Mouse (Mus musculus) bone marrow, adult 2 months (tissue): ENCODE results near the gene Prpf40b. TPM values are rescaled to one million over a fixed set of nuclear protein-coding genes. Genes with fewer than 3 reads are reported as not detected.

ENCODE experiments used
- H3K27ac ChIP-seq: fragments of 200-500 bp; 2 replicates; pipeline ENCODE4 v1.5.1; 2012; ENCODE audit warnings: low read depth, mild to moderate bottlenecking, control low read depth, inconsistent platforms, low read length; ENCODE audit not compliant: control insufficient read depth, poor library complexity, insufficient read depth
- H3K4me1 ChIP-seq: fragments of 200-500 bp; 2 replicates; pipeline ENCODE4 v1.6.1; 2011; ENCODE audit warnings: low read length; ENCODE audit not compliant: control insufficient read depth, insufficient read depth
- H3K4me3 ChIP-seq: fragments of 200-500 bp; replicated peaks from 2 replicates; pipeline ENCODE3; 2011; ENCODE audit warnings: mild to moderate bottlenecking, low read depth, low read length, control low read depth; ENCODE audit not compliant: control insufficient read depth
- CTCF ChIP-seq: fragments of 200-500 bp; IDR thresholded peaks from 2 replicates; pipeline ENCODE4 v1.5.1; 2011; ENCODE audit warnings: low read length, control low read depth; ENCODE audit not compliant: control insufficient read depth, insufficient read depth
- POLR2A ChIP-seq: fragments of 200-500 bp; IDR thresholded peaks from 2 replicates; pipeline ENCODE4 v1.6.1; 2011; ENCODE audit warnings: low read depth, mild to moderate bottlenecking, control low read depth, low read length, borderline replicate concordance; ENCODE audit not compliant: control insufficient read depth
- WGBS: fragments of 180-500 bp; shearing (Covaris S2); methylation state at CpG from one replicate; pipeline ENCODE4 v1.1.7; 2018; 5-methylcytosine and 5-hydroxymethylcytosine counted together
- polyA plus RNA-seq: library from polyadenylated mRNA; stranded (reverse); fragments of >200 nt; gene quantifications from 2 replicates; pipeline ENCODE4 v1.2.4, GENCODE M21; 2011; ENCODE audit warnings: low replicate concordance; ENCODE audit not compliant: missing spikeins, insufficient read depth, insufficient read length

The Prpf40b gene
- polyA plus RNA-seq, 1 experiment = 16.0 TPM

GRCm38 (mm10) chr15:99320168-99320674, 25.3 kb downstream of the Prpf40b start:
- TF ChIP-seq CTCF = no peak
- TF ChIP-seq POLR2A = no peak
- no peaks in the 10 kb centered on the region for H3K4me1 ChIP-seq
- H3K4me3 ChIP-seq = no peak overlapping the region
- WGBS = 81% methylated on average over 10 of the region's 10 CpGs
- no peak overlapping the region for H3K27ac ChIP-seq

- Histone ChIP-seq H3K4me3 (no peak overlapping the region), H3K27ac (no peak overlapping the region), H3K4me1 (no peaks in the 10 kb centered on the region)
- 81% methylated on average over 9 of the region's 9 CpGs for WGBS
- TF ChIP-seq POLR2A (no peak), CTCF (no peak)
Measured at GRCm38 (mm10) chr15:99320978-99321377, 26.1 kb downstream of the Prpf40b start.

GRCm38 (mm10) chr15:99324151-99324550, 29.3 kb downstream of the Prpf40b start:
- H3K4me3 ChIP-seq = no peak overlapping the region
- no peaks in the 10 kb centered on the region for H3K4me1 ChIP-seq
- TF ChIP-seq CTCF = no peak
- no peak for TF ChIP-seq POLR2A
- H3K27ac ChIP-seq = no peak overlapping the region
- 85% methylated on average over 9 of the region's 9 CpGs for WGBS

- 90% methylated on average over 6 of the region's 6 CpGs for whole genome bisulfite sequencing
- H3K27ac ChIP-seq = no peak overlapping the region
- no peak overlapping the region for H3K4me3 ChIP-seq
- peaks cover 6% of the 10 kb centered on the region for H3K4me1 ChIP-seq
- no peak for TF ChIP-seq CTCF
- no peak for TF ChIP-seq POLR2A
Measured at GRCm38 (mm10) chr15:99325598-99325997, 30.7 kb downstream of the Prpf40b start.

GRCm38 (mm10) chr15:99326407-99326806, 31.5 kb downstream of the Prpf40b start:
- no peak for TF ChIP-seq CTCF
- TF ChIP-seq POLR2A = no peak
- no peak overlapping the region for H3K27ac ChIP-seq
- H3K4me1 ChIP-seq = peaks cover 9% of the 10 kb centered on the region
- H3K4me3 ChIP-seq = no peak overlapping the region
- 18% methylated on average over 2 of the region's 2 CpGs for WGBS

GRCm38 (mm10) chr15:99326959-99327358, 32.1 kb downstream of the Prpf40b start:
- 67% methylated on average over 1 of the region's 1 CpGs for WGBS
- Histone ChIP-seq H3K4me3 (no peak overlapping the region), H3K4me1 (peaks cover 14% of the 10 kb centered on the region)

GRCm38 (mm10) chr15:99328011-99328410, 33.1 kb downstream of the Prpf40b start:
- TF ChIP-seq CTCF = no peak
- TF ChIP-seq POLR2A = no peak
- Histone ChIP-seq H3K27ac (no peak overlapping the region), H3K4me3 (no peak overlapping the region), H3K4me1 (peaks cover 21% of the 10 kb centered on the region)
- WGBS = 85% methylated on average over 5 of the region's 5 CpGs

More at GRCm38 (mm10) chr15:99326959-99327358, 32.1 kb downstream of the Prpf40b start:
- no peak overlapping the region for H3K27ac ChIP-seq
- TF ChIP-seq POLR2A = no peak
- TF ChIP-seq CTCF = peak; percentile 50

- TF ChIP-seq POLR2A = no peak
Measured at GRCm38 (mm10) chr15:99330324-99330723, 35.4 kb downstream of the Prpf40b start.

GRCm38 (mm10) chr15:99331341-99331740, 36.5 kb downstream of the Prpf40b start:
- Histone ChIP-seq H3K27ac (no peak overlapping the region), H3K4me1 (peaks cover 31% of the 10 kb centered on the region), H3K4me3 (no peak overlapping the region)
- TF ChIP-seq CTCF = no peak
- TF ChIP-seq POLR2A = no peak
- 91% methylated on average over 5 of the region's 5 CpGs for WGBS

More at GRCm38 (mm10) chr15:99330324-99330723, 35.4 kb downstream of the Prpf40b start:
- Histone ChIP-seq H3K27ac (no peak overlapping the region), H3K4me1 (peaks cover 31% of the 10 kb centered on the region), H3K4me3 (no peak overlapping the region)
- WGBS = 34% methylated on average over 2 of the region's 2 CpGs
